Comparison of ENCODE assay signal across 13 mouse cellular contexts in the genomic region with DNA sequence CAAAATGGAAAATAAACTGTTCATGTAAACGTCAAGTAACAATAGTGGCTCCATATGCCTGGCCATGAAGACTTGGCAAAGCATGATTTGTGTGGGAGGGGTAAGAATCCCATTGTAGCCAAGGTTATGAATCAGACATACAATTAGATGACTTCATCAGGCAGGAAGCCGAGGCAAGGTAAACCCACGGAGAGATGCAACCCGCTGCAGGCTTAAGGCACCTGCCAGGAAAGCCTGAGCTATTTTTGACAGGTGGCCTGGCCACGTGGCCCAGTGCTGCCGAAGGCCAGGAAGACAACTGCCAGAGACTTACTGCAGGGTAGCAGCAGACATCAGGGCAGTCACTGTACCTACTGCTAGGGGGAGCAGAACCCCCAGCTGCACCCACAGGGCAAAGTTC. TPM values are rescaled to one million over a fixed set of nuclear protein-coding genes. Genes with fewer than 3 reads are reported as not detected.
DNase-seq lines count a peak whose midpoint lies in the region; ATAC-seq lines count a peak whose summit lies in the region.
"Had no signal": no experiment of that assay in that cellular context is flagged by ENCODE, and none has a peak within 500 bp of the region (broad histone marks: within the 10 kb centered on the region; RNA-seq: fewer than 3 reads in every experiment).

No protein-coding gene starts in this region.

- no peaks in the 10 kb centered on the region for H3K36me3 ChIP-seq in intestine, embryonic 16.5 days (ENCODE audit: control insufficient read depth, insufficient read depth, low read length)
- H3K36me3 ChIP-seq: forebrain, embryonic 12.5 days; hindbrain, embryonic 13.5 days; lung, embryonic 15.5 days had no signal

- no peak overlapping the region for H3K4me3 ChIP-seq in intestine, embryonic 16.5 days (ENCODE audit: low read length)
- H3K4me3 ChIP-seq: forebrain, embryonic 12.5 days; hindbrain, embryonic 13.5 days; lung, embryonic 15.5 days had no signal

- H3K27ac ChIP-seq in intestine, embryonic 16.5 days (ENCODE audit: low read length) = no peak overlapping the region
- H3K27ac ChIP-seq: forebrain, embryonic 12.5 days; hindbrain, embryonic 13.5 days; lung, embryonic 15.5 days had no signal

- no peak overlapping the region for H3K9ac ChIP-seq in intestine, embryonic 16.5 days (ENCODE audit: low read depth, low read length)
- H3K9ac ChIP-seq: forebrain, embryonic 12.5 days; hindbrain, embryonic 13.5 days; lung, embryonic 15.5 days had no signal

- no peak for DNase-seq in cerebellum, postnatal 4 days (ENCODE audit: low spot score in 2 of 2)
- peak; percentile 85 for DNase-seq in 3T3-L1 (ENCODE audit: low read depth, low spot score)
- peak; percentile 91 for DNase-seq in cerebellum, postnatal 36 days
- peak; percentile 63 to 91 for DNase-seq in left cerebral cortex, postnatal 25 days (ENCODE audit: low spot score in 2 of 2)
- no peak for DNase-seq in lung, adult 18-20 months

- no peaks in the 10 kb centered on the region for H3K27me3 ChIP-seq in intestine, embryonic 16.5 days (replicated peaks; ENCODE audit: control insufficient read depth, insufficient read depth, low read length)
- H3K27me3 ChIP-seq: forebrain, embryonic 12.5 days; hindbrain, embryonic 13.5 days; lung, embryonic 15.5 days had no signal

- H3K4me1 ChIP-seq in intestine, embryonic 16.5 days (ENCODE audit: control insufficient read depth, insufficient read depth, low read length) = no peaks in the 10 kb centered on the region
- H3K4me1 ChIP-seq: forebrain, embryonic 12.5 days; lung, embryonic 15.5 days had no signal

- WGBS in intestine, embryonic 16.5 days = 61% methylated on average over 6 of the region's 6 CpGs

- H3K4me2 ChIP-seq in intestine, embryonic 16.5 days (ENCODE audit: low read depth, low read length) = no peak overlapping the region
- H3K4me2 ChIP-seq: forebrain, embryonic 12.5 days; hindbrain, embryonic 13.5 days; lung, embryonic 15.5 days had no signal

- peak; percentile 92 for ATAC-seq in cerebellum, adult (ENCODE audit: insufficient number of reproducible peaks, low FRiP score, low TSS enrichment)
- no peak for ATAC-seq in erythroid progenitor cell, adult 5-6 weeks (replicated peaks; ENCODE audit: low FRiP score, poor library complexity, severe bottlenecking)
- no peak for ATAC-seq in intestine, embryonic 16.5 days

- intact Hi-C loops in left cerebral cortex, postnatal 25 days (cut with DNase I) = no loop called here

- no peaks in the 10 kb centered on the region for H3K9me3 ChIP-seq in intestine, embryonic 16.5 days (ENCODE audit: control insufficient read depth, low read length)
- H3K9me3 ChIP-seq: forebrain, embryonic 12.5 days; hindbrain, embryonic 13.5 days; lung, embryonic 15.5 days had no signal

RNA-seq across cellular contexts. Expression of gene Snorc, which starts 16.3 kb away (rescaled TPM):
- under 1 TPM in 1 of 2 experiments, not detected in 1; 0.87 TPM for total RNA-seq in left cerebral cortex, postnatal 25 days (2021)
- not detected in 2 replicates for total RNA-seq in erythroid progenitor cell, adult 5-6 weeks (2015; ENCODE audit: low replicate concordance)
- total RNA-seq in erythroid progenitor cell, adult 5-6 weeks (2017; ENCODE audit: low replicate concordance) = not detected in 2 replicates
- not detected in 2 replicates for polyA plus RNA-seq in intestine, embryonic 16.5 days (2015; fragmentation: Nextera tagmentation; extraction: Ambion mirVana)
- total RNA-seq: layer of hippocampus, postnatal 36 days; midbrain, postnatal 0 days had no signal
- polyA plus RNA-seq: forebrain, embryonic 12.5 days; lung, embryonic 15.5 days had no signal

RNA-seq across cellular contexts. Expression of gene Neu2, which starts 23.3 kb away (rescaled TPM):
- total RNA-seq in left cerebral cortex, postnatal 25 days (2021) = 1 to 10 TPM; 7.3 to 9.7 TPM
- total RNA-seq in erythroid progenitor cell, adult 5-6 weeks (2015; ENCODE audit: low replicate concordance) = not detected in 2 replicates
- total RNA-seq in erythroid progenitor cell, adult 5-6 weeks (2017; ENCODE audit: low replicate concordance) = not detected in 2 replicates
- polyA plus RNA-seq in intestine, embryonic 16.5 days (2015; fragmentation: Nextera tagmentation; extraction: Ambion mirVana) = 4.4 and 4.5 TPM in 2 replicates
- polyA plus RNA-seq: forebrain, embryonic 12.5 days had no signal

Comparison
In these comparisons a context has a peak if more than half of its experiments do, and no peak if none do; other contexts are left out.
1. DNase-seq: peak in 3T3-L1 (single experiment), cerebellum, postnatal 36 days (2 of 2) and left cerebral cortex, postnatal 25 days (2 of 2); none in cerebellum, postnatal 4 days (0 of 2) and lung, adult 18-20 months (0 of 2).
2. RNA of gene Neu2, which starts 23.3 kb away (total RNA-seq): 7.3 to 9.7 TPM in left cerebral cortex, postnatal 25 days; not detected in erythroid progenitor cell, adult 5-6 weeks; every median in the first group is over 4 times any median in the second.